Mouse (Mus musculus) olfactory bulb, adult 2 months (tissue): ENCODE data around the gene Rcor2. TPM values are rescaled to one million over a fixed set of nuclear protein-coding genes. Genes with fewer than 3 reads are reported as not detected.

ENCODE experiments used
- H3K27ac ChIP-seq: fragments of 200-500 bp; 2 replicates; pipeline ENCODE4 v1.5.1; 2012; ENCODE audit warnings: low read depth, low read length; ENCODE audit not compliant: insufficient read depth
- H3K4me1 ChIP-seq: fragments of 200-500 bp; 2 replicates; pipeline ENCODE4 v1.6.1; 2012; ENCODE audit warnings: low read length; ENCODE audit not compliant: control insufficient read depth, insufficient read depth
- H3K4me3 ChIP-seq: fragments of 200-500 bp; 2 replicates; pipeline ENCODE4 v1.5.1; 2012; ENCODE audit warnings: mild to moderate bottlenecking, low read depth, low read length, moderate library complexity; ENCODE audit not compliant: insufficient read depth
- CTCF ChIP-seq: fragments of 200-500 bp; IDR thresholded peaks from 2 replicates; pipeline ENCODE4 v1.5.1; 2012; ENCODE audit warnings: low read depth, mild to moderate bottlenecking, low read length, moderate library complexity; ENCODE audit not compliant: insufficient read depth
- POLR2A ChIP-seq: fragments of 200-500 bp; IDR thresholded peaks from 2 replicates; pipeline ENCODE4 v1.6.1; 2012; ENCODE audit warnings: mild to moderate bottlenecking, low read depth, low read length, moderate library complexity; ENCODE audit not compliant: insufficient read depth
- WGBS: fragments of 180-500 bp; shearing (Covaris S2); methylation state at CpG from one replicate; pipeline ENCODE4 v1.1.7; 2018; 5-methylcytosine and 5-hydroxymethylcytosine counted together
- polyA plus RNA-seq: library from polyadenylated mRNA; stranded (reverse); fragments of >200 nt; gene quantifications from 2 replicates; pipeline ENCODE4 v1.2.4, GENCODE M21; 2012; ENCODE audit warnings: low replicate concordance; ENCODE audit not compliant: missing spikeins, insufficient read depth, insufficient read length

Gene Rcor2
- polyA plus RNA-seq, 1 experiment: not detected

- WGBS: 92% methylated on average over 3 of the region's 3 CpGs
- TF ChIP-seq POLR2A (no peak), CTCF (no peak)
- H3K4me1 ChIP-seq: peaks cover 23% of the 10 kb centered on the region
- no peak overlapping the region for H3K27ac ChIP-seq
- H3K4me3 ChIP-seq: no peak overlapping the region
These were observed 5.2 kb upstream of the Rcor2 start for GRCm38 (mm10) chr19:7261964-7262363.

DNA sequence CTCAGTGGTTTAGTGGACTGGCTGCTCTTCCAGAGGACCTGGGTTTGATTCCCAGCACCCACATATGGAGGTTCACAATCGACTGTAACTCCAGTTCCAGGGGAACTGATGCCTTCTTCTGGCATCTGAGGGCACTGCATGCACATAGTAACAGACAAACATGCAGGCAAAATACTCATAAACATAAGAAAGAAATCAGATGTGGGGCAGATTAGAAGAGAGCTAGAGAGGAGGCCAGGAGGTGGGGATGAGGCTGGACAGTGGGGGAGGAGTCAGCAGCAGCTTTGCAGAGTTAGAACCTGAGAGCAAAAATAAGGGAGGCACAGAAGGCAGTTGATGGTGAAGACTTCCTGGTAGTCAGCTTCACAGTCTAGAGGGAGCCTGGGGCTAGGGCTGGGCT lies 4.5 kb upstream of the Rcor2 start:
- Histone ChIP-seq H3K4me1 (peaks cover 29% of the 10 kb centered on the region), H3K27ac (no peak overlapping the region), H3K4me3 (no peak overlapping the region)
- 86% methylated on average over 1 of the region's 1 CpGs for WGBS
- no peak for TF ChIP-seq POLR2A
- no peak for TF ChIP-seq CTCF

DNA sequence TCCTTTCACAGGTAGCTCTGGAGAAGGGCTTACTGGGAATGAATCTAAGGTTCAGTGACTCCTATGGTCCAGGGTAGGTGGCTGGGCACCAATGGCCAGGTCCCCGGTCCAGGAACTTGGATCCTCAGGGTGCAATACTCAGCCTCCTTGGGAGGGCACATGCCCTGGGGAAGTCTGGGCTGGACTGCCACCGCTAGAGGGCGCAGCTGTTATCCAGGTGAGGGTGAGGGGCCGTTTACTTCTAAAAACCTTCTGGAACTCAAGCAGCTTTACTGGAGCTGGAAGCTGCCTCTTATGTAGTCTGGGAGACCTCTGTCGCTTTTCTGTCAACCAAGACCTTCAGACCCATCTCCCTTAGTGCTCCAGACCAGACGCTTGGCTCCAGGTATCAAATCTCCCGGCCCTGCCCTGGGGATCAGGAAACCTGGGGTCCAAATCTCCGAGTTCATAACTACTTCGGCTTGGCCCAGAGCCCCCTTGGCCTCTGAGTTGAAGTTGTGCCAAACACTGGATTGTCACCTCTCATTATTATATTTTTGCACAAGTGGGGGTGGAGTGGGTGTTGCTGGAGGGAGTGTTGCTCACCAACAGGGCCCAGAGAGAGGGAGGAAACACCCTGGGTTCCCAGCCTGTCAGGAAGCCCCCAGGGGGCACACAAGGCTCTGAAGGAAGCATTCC lies 2.9 kb upstream of the Rcor2 start:
- Histone ChIP-seq H3K4me3 (no peak overlapping the region), H3K27ac (no peak overlapping the region), H3K4me1 (peaks cover 42% of the 10 kb centered on the region)
- WGBS: 15% methylated on average over 9 of the region's 9 CpGs
- peak; percentile 70 for TF ChIP-seq CTCF
- TF ChIP-seq POLR2A: no peak

DNA sequence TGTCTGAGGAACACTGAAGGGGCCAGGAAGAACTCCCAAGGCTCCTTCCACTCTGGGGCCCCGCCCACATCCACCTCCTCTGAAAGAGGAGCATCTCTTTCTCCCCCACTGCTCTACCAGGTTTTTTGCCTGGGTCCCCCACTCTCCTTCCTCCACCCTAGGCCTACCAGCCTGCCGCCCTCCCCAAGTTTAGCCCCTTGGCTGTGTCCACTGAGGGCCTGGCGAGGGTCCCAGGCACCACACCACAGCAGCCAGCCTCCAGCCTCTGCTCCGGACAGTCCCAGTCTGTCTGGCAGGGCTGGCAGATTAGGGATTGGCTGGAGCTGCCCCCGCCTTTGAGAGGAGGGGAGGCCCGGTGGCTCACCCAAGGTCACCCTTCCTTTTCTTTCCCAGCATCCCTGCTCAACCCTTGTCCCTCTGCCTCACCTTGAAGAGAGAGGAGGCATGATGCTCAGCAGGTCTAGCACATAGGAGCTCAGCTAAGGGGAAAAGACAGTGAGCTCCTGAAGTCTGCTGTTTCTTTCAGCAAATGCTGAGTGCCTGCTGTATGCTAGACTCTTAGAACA lies 2.3 kb upstream of the Rcor2 start:
- TF ChIP-seq CTCF: no peak
- no peak for TF ChIP-seq POLR2A
- WGBS: 46% methylated on average over 6 of the region's 6 CpGs
- Histone ChIP-seq H3K27ac (no peak overlapping the region), H3K4me1 (peaks cover 49% of the 10 kb centered on the region), H3K4me3 (no peak overlapping the region)

GRCm38 (mm10) chr19:7265478-7266191 lies 1.5 kb upstream of the Rcor2 start:
- TF ChIP-seq CTCF: no peak
- H3K4me1 ChIP-seq: peaks cover 51% of the 10 kb centered on the region
- no peak overlapping the region for H3K27ac ChIP-seq
- no peak overlapping the region for H3K4me3 ChIP-seq
- 57% methylated on average over 14 of the region's 14 CpGs for WGBS

DNA sequence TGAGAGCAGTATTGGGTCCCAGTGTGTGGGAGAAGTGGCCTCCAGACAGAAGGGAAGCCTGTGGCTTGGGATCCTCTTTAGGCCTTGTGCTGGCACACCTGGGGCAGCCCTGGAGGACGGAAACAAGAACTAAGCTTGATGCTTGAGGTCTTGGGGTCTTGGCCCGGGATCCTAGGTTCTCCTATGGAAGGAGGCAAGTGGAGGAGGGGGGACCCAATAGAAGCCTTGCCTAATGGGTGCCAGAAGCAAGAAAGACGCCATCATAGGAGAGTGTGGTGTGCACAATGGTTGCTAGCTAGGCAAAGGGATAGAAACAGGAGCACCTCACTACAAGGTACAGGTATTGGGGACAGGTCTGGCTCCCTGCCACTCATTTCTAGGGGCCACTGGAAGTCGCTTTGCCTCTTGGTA lies 699 bp upstream of the Rcor2 start:
- 73% methylated on average over 4 of the region's 4 CpGs for WGBS
- Histone ChIP-seq H3K4me1 (peaks cover 51% of the 10 kb centered on the region), H3K27ac (no peak overlapping the region), H3K4me3 (no peak overlapping the region)
- TF ChIP-seq CTCF: no peak
- no peak for TF ChIP-seq POLR2A

GRCm38 (mm10) chr19:7267781-7268721 lies 926 bp downstream of the Rcor2 start:
- H3K4me1 ChIP-seq: peaks cover 51% of the 10 kb centered on the region
- whole genome bisulfite sequencing: under 1% methylated on average over 90 of the region's 97 CpGs
- no peak; the same call in 1 of the 2 replicates for TF ChIP-seq POLR2A
- TF ChIP-seq CTCF: no peak
- peak overlapping the region; percentile 40; the same call in 1 of the 2 replicates for H3K27ac ChIP-seq
- H3K4me3 ChIP-seq: peak overlapping the region; percentile 83

- under 1% methylated on average over 30 of the region's 30 CpGs for WGBS
- Histone ChIP-seq H3K4me1 (peaks cover 51% of the 10 kb centered on the region), H3K4me3 (peak overlapping the region; percentile 83), H3K27ac (no peak overlapping the region)
- peak; percentile 78 for TF ChIP-seq CTCF
- no peak for TF ChIP-seq POLR2A
These were observed 1.6 kb downstream of the Rcor2 start for GRCm38 (mm10) chr19:7268722-7269090.
